Mouse (Mus musculus) c-Kit-positive CD71-positive TER-119-positive erythroid progenitor cells, embryonic 14.5 days (primary cell): Measurements from ENCODE around the gene Dnajb6.

ENCODE experiments used
- DNase-seq: peaks from one replicate; pipeline ENCODE4 v3.0.0-alpha.2; 2013; ENCODE audit warnings: low spot score

The Dnajb6 gene

DNA sequence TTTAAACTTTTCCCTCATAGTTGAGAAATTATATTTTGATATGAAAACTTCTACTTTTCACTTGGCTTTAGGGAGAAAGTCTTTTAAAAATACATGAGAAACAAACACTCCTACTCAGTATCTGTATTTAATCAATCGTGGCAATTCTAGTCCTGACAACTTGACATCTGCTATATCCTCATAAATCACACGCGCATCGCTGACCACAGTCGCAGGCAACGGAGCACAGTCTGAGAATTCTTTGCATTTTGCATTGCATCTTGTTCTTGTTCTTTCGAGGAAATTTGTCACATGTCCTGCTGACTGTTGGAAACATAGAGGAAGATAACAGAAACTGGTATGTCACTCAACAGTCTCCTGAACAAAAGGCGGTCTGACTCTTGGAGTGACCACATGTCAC, 116.9 kb downstream of the Dnajb6 start:
- DNase-seq = no peak

DNA sequence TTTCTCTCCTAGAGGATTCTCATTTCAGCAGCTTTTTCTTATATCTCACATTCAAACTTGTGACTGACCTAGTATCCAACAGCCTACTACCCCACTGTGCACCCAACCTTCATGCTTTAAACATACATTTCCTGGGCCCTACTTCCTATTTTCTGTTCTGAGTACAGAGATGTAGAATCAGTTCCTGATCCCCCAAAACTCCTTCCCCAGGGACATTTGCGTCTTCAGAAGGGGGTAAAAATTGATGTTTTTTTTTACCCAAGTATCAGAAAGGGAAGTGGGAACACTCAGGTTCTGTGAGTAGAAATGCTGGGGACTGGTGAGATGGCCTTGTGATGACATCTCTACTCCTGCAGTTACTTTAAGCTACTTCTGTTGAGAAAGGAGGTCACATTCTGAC, 117.5 kb downstream of the Dnajb6 start:
- no peak for DNase-seq

DNA sequence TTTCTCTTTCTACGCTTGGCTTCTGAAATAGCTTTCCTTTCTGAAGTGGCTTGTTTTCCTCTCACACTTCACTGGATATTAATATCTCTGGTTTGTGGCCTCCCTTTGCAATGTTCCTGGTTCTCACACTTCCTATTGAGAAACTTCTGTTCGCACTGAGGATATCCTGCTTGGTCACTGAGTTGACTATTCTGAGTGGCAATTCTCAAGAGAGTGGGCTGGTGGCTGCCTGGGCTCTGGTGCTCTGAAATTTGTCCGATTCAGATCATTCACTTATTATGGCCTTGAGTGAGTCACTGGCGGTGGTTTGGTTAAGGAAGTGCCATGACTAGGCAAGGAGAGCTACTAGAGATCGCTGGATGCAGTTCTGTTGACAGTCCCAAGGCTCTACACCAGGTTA, 118.9 kb downstream of the Dnajb6 start:
- DNase-seq = no peak

DNA sequence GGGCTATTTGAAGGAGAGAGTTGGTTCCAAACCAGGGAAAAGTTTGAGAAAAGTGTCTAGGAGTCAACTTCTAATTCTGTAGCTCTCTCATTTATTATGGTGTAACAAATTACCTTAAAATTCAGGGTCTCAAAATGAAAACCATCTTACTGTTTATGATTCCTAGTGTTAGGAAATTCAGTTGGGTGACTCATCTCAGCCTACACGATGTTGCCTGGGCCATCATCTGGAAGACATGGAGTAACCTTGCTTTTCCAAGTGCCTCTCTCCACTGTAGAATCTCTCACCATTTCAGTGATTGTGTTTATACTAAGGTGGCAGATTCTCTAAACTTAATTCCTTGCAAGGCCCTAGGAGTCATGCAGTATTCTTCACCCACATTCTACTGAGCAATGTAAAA, 119.5 kb downstream of the Dnajb6 start:
- no peak for DNase-seq

DNA sequence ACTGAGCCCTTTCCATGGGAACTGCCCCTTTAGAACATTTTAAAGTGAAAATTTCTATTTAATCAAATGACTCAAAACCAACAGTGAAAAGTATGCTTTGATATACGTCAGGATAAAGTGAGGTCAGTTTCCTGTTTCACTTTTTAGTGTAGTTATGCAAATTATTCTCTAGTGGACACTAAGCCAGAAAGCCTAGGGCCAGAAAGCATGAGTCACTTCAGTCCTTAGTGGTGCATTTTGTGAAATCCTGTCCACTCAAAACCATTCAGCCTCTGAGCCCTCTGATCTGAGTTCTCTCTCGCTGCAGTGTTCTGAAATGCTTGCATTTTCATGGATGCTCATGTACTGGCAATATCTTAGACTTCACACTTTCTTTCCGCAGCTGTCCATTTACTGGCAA, 126.0 kb downstream of the Dnajb6 start:
- no peak for DNase-seq

DNA sequence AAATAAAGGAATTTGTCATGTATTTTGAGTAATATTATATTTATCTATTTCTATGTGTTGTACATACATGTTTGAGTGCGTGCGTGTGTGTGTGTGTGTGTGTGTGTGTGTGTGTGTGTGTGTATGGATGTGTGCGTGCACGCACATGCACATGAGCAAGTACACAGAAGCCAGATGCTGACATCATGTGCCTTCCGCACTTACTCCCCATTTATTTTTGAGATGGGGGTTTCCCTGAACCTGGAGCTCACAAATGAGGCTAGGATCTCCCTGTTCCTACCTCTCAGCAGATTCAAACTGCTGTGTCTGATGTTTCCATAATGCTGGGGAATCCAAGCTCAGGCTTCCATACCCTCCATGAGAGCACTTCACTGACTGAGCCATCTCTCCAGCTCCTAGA, 126.9 kb downstream of the Dnajb6 start:
- no peak for DNase-seq

DNA sequence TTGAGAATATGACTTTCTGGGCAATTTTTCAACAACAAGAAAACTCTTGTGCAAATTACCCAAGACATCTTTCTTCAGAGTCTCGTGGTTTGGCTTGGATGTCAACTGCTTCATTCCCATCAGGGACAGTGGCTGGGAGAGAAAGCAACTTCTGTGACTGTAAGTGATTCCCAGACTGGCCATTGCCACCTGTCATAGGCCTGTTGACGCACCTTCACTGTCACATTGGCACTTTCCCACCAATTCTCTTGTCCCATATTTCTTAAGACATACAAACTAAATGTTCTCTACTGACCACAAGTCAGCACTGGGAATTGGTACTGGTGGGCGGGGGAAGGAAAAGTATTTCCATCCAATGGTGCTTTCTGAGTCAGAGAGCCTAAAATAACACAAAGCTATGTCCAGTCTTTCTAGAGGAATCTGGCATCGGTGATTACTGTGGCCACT, 128.8 kb downstream of the Dnajb6 start:
- no peak for DNase-seq

DNA sequence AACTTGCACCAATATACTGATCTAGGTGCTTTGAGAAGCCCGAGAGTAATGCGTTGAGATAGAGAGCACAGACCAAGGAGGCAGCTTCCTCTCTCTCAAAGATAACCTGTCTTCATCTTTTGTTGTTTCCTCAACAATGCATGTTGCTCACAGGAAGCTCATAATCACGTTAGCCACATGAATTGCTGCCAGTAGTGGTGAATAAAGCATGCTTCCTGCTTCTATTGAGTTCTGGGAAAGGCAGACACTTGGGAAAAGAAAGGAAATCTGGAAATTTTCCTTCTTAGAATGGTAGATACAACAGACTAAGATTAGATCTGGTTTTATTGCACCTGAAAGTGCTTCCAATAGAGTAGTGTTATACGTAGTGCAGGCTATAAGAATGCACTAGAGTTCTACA, 129.5 kb downstream of the Dnajb6 start:
- no peak for DNase-seq
